Mouse (Mus musculus) limb, embryonic 11.5 days (tissue): ENCODE data around the gene Prg4. TPM values are rescaled to one million over a fixed set of nuclear protein-coding genes. Genes with fewer than 3 reads are reported as not detected.

Experiments
- ATAC-seq: fragments of 200-750 bp; cut with Nextera tagmentation; 2 replicates; pipeline ENCODE4 v1.8.0; 2017; ENCODE audit warnings: low read depth; ENCODE audit not compliant: insufficient number of reproducible peaks, low FRiP score, low TSS enrichment
- DNase-seq: peaks from one replicate; pipeline ENCODE4 v3.0.0-alpha.2; 2015; ENCODE audit warnings: low spot score
- H3K27ac ChIP-seq: fragments of 300-500 bp; sonication (generic); replicated peaks from 2 replicates; pipeline ENCODE4 v1.5.1; 2014; ENCODE audit warnings: low read depth, mild to moderate bottlenecking, low read length
- H3K27me3 ChIP-seq: fragments of 300-500 bp; sonication (generic); 2 replicates; pipeline ENCODE4 v1.6.1; 2014; ENCODE audit warnings: mild to moderate bottlenecking, low read length, mixed read lengths; ENCODE audit not compliant: control insufficient read depth, insufficient read depth
- H3K36me3 ChIP-seq: fragments of 300-500 bp; sonication (generic); 2 replicates; pipeline ENCODE4 v1.6.1; 2014; ENCODE audit warnings: mild to moderate bottlenecking, low read length, moderate library complexity, mixed read lengths; ENCODE audit not compliant: control insufficient read depth, insufficient read depth
- H3K4me1 ChIP-seq: fragments of 300-500 bp; sonication (generic); 2 replicates; pipeline ENCODE4 v1.6.1; 2014; ENCODE audit warnings: low read length, mixed read lengths; ENCODE audit not compliant: control insufficient read depth, insufficient read depth
- H3K4me2 ChIP-seq: fragments of 300-500 bp; sonication (generic); 2 replicates; pipeline ENCODE4 v1.6.1; 2014; ENCODE audit warnings: low read depth, mild to moderate bottlenecking, moderate library complexity; ENCODE audit not compliant: severe bottlenecking
- H3K4me3 ChIP-seq: fragments of 300-500 bp; sonication (generic); 2 replicates; pipeline ENCODE4 v1.5.1; 2014; ENCODE audit warnings: low read depth, low read length
- H3K9ac ChIP-seq: fragments of 300-500 bp; sonication (generic); 2 replicates; pipeline ENCODE4 v1.6.1; 2014; ENCODE audit warnings: mild to moderate bottlenecking, low read length
- H3K9me3 ChIP-seq: fragments of 300-500 bp; sonication (generic); 2 replicates; pipeline ENCODE4 v1.6.1; 2016; ENCODE audit warnings: low read length; ENCODE audit not compliant: control insufficient read depth
- WGBS: fragments of 180-500 bp; shearing (Covaris S2); extraction: QIAGEN DNeasy Blood & Tissue Kit; methylation state at CpG from one replicate; pipeline ENCODE4 v1.1.7; 2014; 5-methylcytosine and 5-hydroxymethylcytosine counted together
- polyA plus RNA-seq: library from polyadenylated mRNA; unstranded; fragments of >200 nt; fragmentation: Nextera tagmentation; extraction: Ambion mirVana; gene quantifications from 2 replicates; pipeline ENCODE4 v1.2.1, GENCODE M21; 2014

The Prg4 gene
- polyA plus RNA-seq, 1 experiment from 2014 or later = 1.0 TPM

DNA sequence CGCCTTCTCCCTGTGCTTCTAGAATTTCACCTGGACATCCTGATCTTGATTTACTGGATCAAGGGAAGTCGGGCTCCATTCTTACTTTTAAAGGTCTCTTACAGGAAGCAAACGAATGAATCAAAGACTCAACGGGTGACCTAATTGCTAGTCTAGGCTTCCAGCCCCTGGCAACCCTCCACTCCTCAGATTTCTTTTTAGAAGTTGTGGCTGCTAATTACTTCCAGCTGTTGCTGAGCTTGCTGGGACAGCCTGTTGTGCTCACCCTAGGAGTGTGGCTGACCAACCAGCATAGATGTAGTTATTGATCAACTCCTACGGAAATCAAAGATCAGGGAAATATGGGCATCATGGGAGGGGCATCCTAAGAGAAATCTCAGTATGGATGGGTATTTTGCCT lies 14.7 kb upstream of the Prg4 start:
- H3K9me3 ChIP-seq = no peaks in the 10 kb centered on the region
- peak; percentile 88; the same call in 1 of the 2 replicates for ATAC-seq
- H3K4me3 ChIP-seq = no peak overlapping the region
- no peaks in the 10 kb centered on the region for H3K27me3 ChIP-seq
- H3K27ac ChIP-seq = no peak overlapping the region
- WGBS = 2% methylated on average over 5 of the region's 5 CpGs
- no peak overlapping the region for H3K4me2 ChIP-seq
- no peak overlapping the region for H3K9ac ChIP-seq
- no peaks in the 10 kb centered on the region for H3K36me3 ChIP-seq
- H3K4me1 ChIP-seq = peaks cover 4% of the 10 kb centered on the region; the same call in 1 of the 2 replicates
- peak; percentile 69 for DNase-seq

DNA sequence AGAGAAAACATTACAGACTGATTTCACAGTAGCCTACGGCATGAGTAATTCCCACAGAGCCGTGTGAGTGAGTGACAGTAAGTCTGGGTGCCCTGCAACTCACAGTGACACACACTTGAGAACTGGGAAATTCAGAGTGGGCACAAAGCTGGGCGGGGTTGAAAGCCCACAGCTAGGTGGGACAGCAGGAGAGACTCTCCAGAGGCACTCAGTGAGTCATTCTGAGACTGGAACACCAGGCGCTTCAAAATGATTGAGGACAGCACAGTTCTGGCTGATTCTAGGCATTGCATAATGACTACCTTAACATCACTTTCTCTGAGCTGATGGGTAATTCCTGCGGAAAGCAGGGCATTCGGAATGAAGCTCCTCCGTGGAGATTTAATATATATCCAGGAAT lies 6.6 kb upstream of the Prg4 start:
- ATAC-seq = no peak
- no peaks in the 10 kb centered on the region for H3K9me3 ChIP-seq
- 83% methylated on average over 7 of the region's 7 CpGs for WGBS

DNA sequence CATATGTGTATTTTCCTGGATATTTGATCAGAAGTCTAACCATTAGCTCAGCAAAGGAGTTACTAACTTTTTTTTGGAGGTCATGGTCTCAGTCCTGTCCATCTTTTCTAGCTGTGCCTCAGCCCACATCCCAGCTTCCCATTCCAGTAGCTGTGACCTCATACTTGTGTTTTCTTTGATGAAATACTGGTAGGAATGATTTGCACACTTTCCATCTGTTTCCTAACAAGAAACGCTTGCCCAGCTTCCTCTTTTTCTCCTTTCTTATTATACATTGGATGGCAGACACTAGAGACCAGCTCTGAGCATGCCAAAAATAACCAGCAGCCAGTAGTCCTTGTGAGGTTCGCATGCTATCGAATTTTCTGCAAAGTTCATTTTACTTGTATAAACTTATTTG lies 4.0 kb upstream of the Prg4 start:
- H3K9me3 ChIP-seq = no peaks in the 10 kb centered on the region
- 86% methylated on average over 3 of the region's 3 CpGs for WGBS
- H3K4me2 ChIP-seq = no peak overlapping the region
- DNase-seq (no peak), ATAC-seq (no peak)
- H3K36me3 ChIP-seq = no peaks in the 10 kb centered on the region
- no peak overlapping the region for H3K9ac ChIP-seq
- no peaks in the 10 kb centered on the region for H3K4me1 ChIP-seq
- H3K27me3 ChIP-seq = no peaks in the 10 kb centered on the region
- no peak overlapping the region for H3K27ac ChIP-seq
- H3K4me3 ChIP-seq = no peak overlapping the region

More for the DNA sequence above, 6.6 kb upstream of the Prg4 start:
- H3K36me3 ChIP-seq = no peaks in the 10 kb centered on the region
- H3K4me1 ChIP-seq = 0 out of 2 replicates have a peak, but pooled peaks cover 4% of the 10 kb centered on the region
- H3K4me3 ChIP-seq = no peak overlapping the region
- no peak for DNase-seq
- no peak overlapping the region for H3K9ac ChIP-seq
- H3K4me2 ChIP-seq = no peak overlapping the region
- no peak overlapping the region for H3K27ac ChIP-seq
- no peaks in the 10 kb centered on the region for H3K27me3 ChIP-seq

DNA sequence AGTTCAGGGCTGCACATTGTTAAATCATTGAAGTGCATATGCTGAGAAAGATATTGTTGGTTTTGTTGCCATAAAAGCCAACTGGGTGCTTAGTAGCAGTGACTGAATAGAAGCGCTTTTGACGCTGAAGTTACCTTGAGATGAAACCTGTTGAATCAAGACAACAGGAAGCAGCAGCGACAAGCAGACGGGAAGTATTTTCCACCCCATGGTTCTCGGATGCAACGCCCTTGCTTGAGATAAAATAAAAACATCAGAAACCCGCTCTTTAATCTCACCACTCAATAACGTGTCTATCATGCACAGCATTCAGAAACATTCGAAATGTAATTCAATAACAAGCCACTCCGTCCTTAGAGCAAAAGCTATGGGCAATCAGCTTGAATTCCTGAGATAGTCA lies 601 bp downstream of the Prg4 start:
- Histone ChIP-seq H3K27me3 (no peaks in the 10 kb centered on the region), H3K4me3 (no peak overlapping the region), H3K27ac (no peak overlapping the region), H3K9me3 (no peaks in the 10 kb centered on the region), H3K36me3 (no peaks in the 10 kb centered on the region), H3K4me2 (no peak overlapping the region), H3K4me1 (no peaks in the 10 kb centered on the region), H3K9ac (no peak overlapping the region)
- ATAC-seq (no peak), DNase-seq (no peak)
- WGBS = 88% methylated on average over 10 of the region's 10 CpGs

DNA sequence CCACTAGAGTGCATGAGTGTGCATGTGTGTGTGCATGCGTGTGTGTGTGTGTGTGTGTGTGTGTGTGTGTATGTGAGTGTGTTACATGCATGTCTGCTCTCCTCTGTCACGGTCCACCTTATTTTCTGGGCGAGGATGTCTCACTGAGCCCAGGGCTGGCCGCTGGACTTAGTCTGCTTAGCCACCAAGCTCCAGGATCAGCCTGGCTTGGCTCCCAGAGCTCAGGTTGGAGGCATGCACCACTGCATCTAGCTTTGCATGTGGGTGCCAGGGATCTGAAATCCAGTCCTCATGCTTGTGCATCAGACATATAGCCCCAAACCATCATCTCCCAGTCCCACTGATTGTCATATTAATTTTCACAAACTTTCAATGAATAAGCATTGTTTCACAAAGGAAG lies 2.3 kb downstream of the Prg4 start:
- 82% methylated on average over 4 of the region's 4 CpGs for WGBS
- Histone ChIP-seq H3K27me3 (no peaks in the 10 kb centered on the region), H3K4me1 (no peaks in the 10 kb centered on the region), H3K4me2 (no peak overlapping the region), H3K36me3 (no peaks in the 10 kb centered on the region), H3K27ac (no peak overlapping the region), H3K4me3 (no peak overlapping the region), H3K9ac (no peak overlapping the region), H3K9me3 (no peaks in the 10 kb centered on the region)
- DNase-seq (no peak), ATAC-seq (no peak)

DNA sequence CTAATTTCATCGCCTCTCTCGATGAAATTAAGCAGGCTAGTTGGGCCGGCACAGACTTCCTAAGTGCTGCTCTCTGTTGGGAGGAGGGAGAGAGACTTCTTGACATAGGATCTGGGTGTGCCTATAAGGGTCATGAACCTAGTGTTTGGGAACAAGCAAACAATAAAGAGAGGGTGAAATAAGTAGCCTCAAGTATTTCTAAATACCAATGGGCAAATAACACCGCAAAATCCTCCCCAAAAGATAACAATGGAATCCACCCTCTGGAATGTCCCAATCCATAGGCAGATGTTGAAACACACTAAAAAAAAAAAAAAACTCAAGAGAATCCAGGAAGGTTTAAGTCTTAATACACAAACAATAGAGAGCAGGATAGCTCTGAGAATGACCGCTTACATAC lies 2.9 kb downstream of the Prg4 start:
- ATAC-seq = no peak
- H3K9ac ChIP-seq = no peak overlapping the region
- no peak for DNase-seq
- no peak overlapping the region for H3K4me3 ChIP-seq
- H3K9me3 ChIP-seq = no peaks in the 10 kb centered on the region
- no peak overlapping the region for H3K27ac ChIP-seq
- 83% methylated on average over 5 of the region's 5 CpGs for WGBS
- no peaks in the 10 kb centered on the region for H3K27me3 ChIP-seq
- no peaks in the 10 kb centered on the region for H3K4me1 ChIP-seq
- no peaks in the 10 kb centered on the region for H3K36me3 ChIP-seq
- H3K4me2 ChIP-seq = no peak overlapping the region

DNA sequence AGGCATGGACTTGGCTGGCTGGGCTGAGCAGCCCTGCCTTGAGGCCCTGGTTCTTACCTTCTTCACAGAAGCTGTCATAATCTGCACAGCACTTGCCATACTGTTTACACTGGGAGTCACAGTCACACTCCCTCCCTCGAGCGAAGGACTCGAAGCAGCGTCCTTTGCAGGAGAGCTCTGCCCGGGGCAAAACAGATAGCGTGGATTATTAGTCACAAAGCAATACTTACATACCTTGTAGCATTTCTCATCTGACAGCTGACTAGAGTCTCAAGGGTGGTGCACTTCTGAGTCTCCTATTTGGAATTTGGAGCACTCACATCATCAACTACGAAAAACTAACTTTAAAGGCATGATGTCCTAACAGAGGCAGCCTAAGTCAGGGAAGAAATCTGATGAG lies 5.4 kb downstream of the Prg4 start:
- DNase-seq = no peak
- ATAC-seq = no peak
- no peak overlapping the region for H3K9ac ChIP-seq
- no peaks in the 10 kb centered on the region for H3K9me3 ChIP-seq
- H3K36me3 ChIP-seq = no peaks in the 10 kb centered on the region
- no peaks in the 10 kb centered on the region for H3K27me3 ChIP-seq
- H3K4me3 ChIP-seq = no peak overlapping the region
- H3K4me2 ChIP-seq = no peak overlapping the region
- no peaks in the 10 kb centered on the region for H3K4me1 ChIP-seq
- H3K27ac ChIP-seq = no peak overlapping the region
- 83% methylated on average over 7 of the region's 7 CpGs for WGBS

DNA sequence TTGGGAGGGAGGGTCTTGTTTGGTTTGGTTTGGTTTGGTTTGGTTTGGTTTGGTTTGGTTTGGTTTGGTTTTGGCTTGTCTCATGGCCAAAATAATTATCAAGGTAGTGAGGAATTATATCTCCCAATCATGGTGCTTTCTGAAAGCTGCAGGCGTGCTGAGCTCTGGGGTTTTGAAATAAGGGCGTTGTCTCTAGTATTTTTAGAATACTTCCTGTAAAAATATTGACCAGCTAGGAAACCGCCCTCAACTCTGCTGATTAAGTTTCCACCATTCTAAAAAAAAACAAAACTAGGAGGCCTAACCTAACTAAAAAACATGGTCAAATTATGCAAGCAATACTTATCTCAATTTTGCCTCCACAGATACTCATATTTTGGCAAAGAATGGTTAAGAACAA lies 6.4 kb downstream of the Prg4 start:
- Histone ChIP-seq H3K9me3 (no peaks in the 10 kb centered on the region), H3K4me1 (no peaks in the 10 kb centered on the region), H3K4me2 (no peak overlapping the region), H3K9ac (no peak overlapping the region), H3K36me3 (no peaks in the 10 kb centered on the region), H3K27ac (no peak overlapping the region), H3K4me3 (no peak overlapping the region), H3K27me3 (no peaks in the 10 kb centered on the region)
- DNase-seq = no peak
- ATAC-seq = no peak
- WGBS = 87% methylated on average over 3 of the region's 3 CpGs

DNA sequence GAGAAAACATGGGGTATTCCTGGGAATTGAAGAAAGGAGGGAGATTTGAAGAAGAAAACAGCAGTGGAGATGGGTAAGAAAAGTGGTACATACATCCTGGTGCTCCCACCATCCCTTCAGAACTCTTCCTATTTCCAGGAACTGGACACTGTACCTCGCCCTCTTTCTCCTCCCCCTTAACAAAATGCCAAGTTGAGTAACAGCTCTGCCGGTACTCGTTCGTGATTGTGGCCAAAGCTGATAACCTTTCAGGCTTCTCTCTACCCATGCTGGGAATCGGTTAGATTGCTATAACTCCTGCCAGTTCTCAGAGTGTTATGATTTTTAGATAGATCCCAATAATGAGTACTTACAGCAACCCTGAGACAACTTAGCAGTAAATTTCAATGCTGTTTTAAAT lies 7.0 kb downstream of the Prg4 start:
- H3K9ac ChIP-seq = no peak overlapping the region
- H3K27me3 ChIP-seq = no peaks in the 10 kb centered on the region
- DNase-seq (no peak), ATAC-seq (no peak)
- no peaks in the 10 kb centered on the region for H3K9me3 ChIP-seq
- no peaks in the 10 kb centered on the region for H3K36me3 ChIP-seq
- H3K4me2 ChIP-seq = no peak overlapping the region
- no peak overlapping the region for H3K4me3 ChIP-seq
- 95% methylated on average over 5 of the region's 5 CpGs for WGBS
- H3K4me1 ChIP-seq = no peaks in the 10 kb centered on the region
- no peak overlapping the region for H3K27ac ChIP-seq
